Mouse (Mus musculus): Measurements from ENCODE around the gene Olfr1024.

The Olfr1024 gene

DNA sequence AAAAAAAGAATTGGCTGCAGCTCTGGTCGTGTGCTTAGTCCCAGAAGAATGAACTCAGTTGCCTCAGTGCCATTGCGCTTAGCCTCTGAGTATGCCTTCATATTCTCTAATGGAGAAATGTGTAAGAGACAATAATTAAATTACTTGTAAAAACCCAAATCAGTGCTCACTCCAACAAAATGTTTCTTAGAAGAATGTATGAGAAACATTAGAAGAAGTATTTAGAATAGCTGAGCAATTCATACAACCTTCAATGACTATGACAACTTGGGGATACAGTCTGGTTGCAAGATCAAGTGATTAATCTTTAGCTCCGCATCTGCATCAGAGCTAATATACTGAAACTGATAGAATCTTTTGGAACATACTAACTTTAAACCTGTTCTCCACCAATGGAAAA is at the start of gene Olfr1024:
TSS of gene Olfr1024 (minus strand) at position 101 of the 400 bp plus-strand sequence.
- in situ Hi-C loops (cut with MboI), result no loop called here

DNA sequence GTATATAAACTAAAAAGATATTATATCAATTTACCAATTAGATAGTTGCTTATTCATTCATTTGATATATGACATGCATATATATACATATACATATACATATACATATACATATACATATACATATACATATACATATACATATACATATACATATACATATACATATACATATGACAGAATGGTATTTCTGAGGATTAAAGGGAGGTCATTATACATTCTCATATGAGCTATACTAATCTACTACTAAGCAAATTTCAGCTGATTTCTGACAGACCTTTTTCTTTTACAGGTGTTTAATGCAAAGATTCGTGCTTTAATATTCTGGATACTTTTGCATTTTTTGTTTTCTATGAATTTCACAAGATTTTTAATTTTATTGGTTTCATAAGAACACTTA is 45.3 kb upstream of the Olfr1024 start, which contains the start of gene Olfr1028:
TSS of gene Olfr1028 (plus strand) at position 301 of the 400 bp plus-strand sequence.
- in situ Hi-C loops (cut with MboI), result no loop called here

- in situ Hi-C loops (cut with MboI), result no loop called here
Measured at GRCm38 (mm10) chr2:85921258-85921657, 16.4 kb upstream of the Olfr1024 start, which contains the start of gene Olfr1026. Gene Olfr1026 (plus strand): TSS chr2:85921558.

DNA sequence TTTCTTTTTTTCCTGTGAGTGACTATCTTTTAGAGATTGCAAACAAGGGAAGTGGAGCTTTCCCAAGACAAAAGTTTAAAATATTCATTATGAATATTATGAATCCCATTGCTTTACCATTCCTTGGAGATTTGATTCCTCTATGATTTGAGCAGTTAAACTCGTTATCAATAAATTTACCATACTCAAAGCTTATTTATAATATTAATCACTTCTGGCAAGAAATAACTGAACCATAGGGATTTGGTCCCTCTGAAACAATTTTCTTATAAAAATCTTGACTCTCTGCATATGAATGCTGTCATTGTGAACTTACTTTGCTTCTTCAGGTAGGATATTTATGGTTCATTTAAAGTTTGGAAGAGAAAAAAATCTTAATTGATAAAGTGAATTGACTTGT is 10.0 kb upstream of the Olfr1024 start, which contains the start of gene Olfr1025-ps1:
TSS of gene Olfr1025-ps1 (plus strand) at position 301 of the 400 bp plus-strand sequence.
- in situ Hi-C loops (cut with MboI), result no loop called here

GRCm38 (mm10) chr2:85913197-85913596 is 8.3 kb upstream of the Olfr1024 start:
- in situ Hi-C loops (cut with MboI), result no loop called here

DNA sequence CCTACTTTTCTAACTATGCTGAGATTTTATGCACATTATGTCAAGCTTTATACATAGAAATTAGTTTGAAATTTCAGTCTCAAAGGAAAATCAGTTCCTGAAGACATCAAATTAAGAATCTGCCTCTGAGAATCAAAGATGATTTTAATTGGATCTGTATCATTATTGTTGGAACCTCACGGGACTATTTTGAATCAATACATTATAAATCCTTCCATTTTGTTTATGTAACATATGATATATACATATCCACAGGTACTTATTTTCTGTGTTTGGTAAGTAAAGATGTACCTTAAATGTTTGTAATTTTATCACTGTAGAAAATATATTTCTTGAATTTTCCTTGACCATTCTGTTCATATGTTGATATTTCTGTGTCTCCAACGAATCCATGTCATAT is 19.5 kb downstream of the Olfr1024 start, which contains the start of gene Olfr1023:
TSS of gene Olfr1023 (plus strand) at position 301 of the 400 bp plus-strand sequence.
- in situ Hi-C loops (cut with MboI), result no loop called here

- in situ Hi-C loops (cut with MboI), result no loop called here
Measured at GRCm38 (mm10) chr2:85868294-85868693, 36.6 kb downstream of the Olfr1024 start, which contains the start of gene Olfr1022. Gene Olfr1022 (plus strand): TSS chr2:85868594.
